Mouse (Mus musculus) olfactory bulb, adult 2 months (tissue): ENCODE measurements around the gene Gm11639. TPM values are rescaled to one million over a fixed set of nuclear protein-coding genes. Genes with fewer than 3 reads are reported as not detected.
"Not testable (repeated sequence)": the region's sequence is repeated elsewhere in the genome, so short reads cannot be mapped to it uniquely, and the experiment has no call there.

Source experiments
- H3K27ac ChIP-seq: fragments of 200-500 bp; 2 replicates; pipeline ENCODE4 v1.5.1; 2012; ENCODE audit warnings: low read depth, low read length; ENCODE audit not compliant: insufficient read depth
- H3K4me1 ChIP-seq: fragments of 200-500 bp; 2 replicates; pipeline ENCODE4 v1.6.1; 2012; ENCODE audit warnings: low read length; ENCODE audit not compliant: control insufficient read depth, insufficient read depth
- H3K4me3 ChIP-seq: fragments of 200-500 bp; 2 replicates; pipeline ENCODE4 v1.5.1; 2012; ENCODE audit warnings: mild to moderate bottlenecking, low read depth, low read length, moderate library complexity; ENCODE audit not compliant: insufficient read depth
- CTCF ChIP-seq: fragments of 200-500 bp; IDR thresholded peaks from 2 replicates; pipeline ENCODE4 v1.5.1; 2012; ENCODE audit warnings: low read depth, mild to moderate bottlenecking, low read length, moderate library complexity; ENCODE audit not compliant: insufficient read depth
- POLR2A ChIP-seq: fragments of 200-500 bp; IDR thresholded peaks from 2 replicates; pipeline ENCODE4 v1.6.1; 2012; ENCODE audit warnings: mild to moderate bottlenecking, low read depth, low read length, moderate library complexity; ENCODE audit not compliant: insufficient read depth
- WGBS: fragments of 180-500 bp; shearing (Covaris S2); methylation state at CpG from one replicate; pipeline ENCODE4 v1.1.7; 2018; 5-methylcytosine and 5-hydroxymethylcytosine counted together
- polyA plus RNA-seq: library from polyadenylated mRNA; stranded (reverse); fragments of >200 nt; gene quantifications from 2 replicates; pipeline ENCODE4 v1.2.4, GENCODE M21; 2012; ENCODE audit warnings: low replicate concordance; ENCODE audit not compliant: missing spikeins, insufficient read depth, insufficient read length

Gm11639 gene
- polyA plus RNA-seq, 1 experiment, result not detected

DNA sequence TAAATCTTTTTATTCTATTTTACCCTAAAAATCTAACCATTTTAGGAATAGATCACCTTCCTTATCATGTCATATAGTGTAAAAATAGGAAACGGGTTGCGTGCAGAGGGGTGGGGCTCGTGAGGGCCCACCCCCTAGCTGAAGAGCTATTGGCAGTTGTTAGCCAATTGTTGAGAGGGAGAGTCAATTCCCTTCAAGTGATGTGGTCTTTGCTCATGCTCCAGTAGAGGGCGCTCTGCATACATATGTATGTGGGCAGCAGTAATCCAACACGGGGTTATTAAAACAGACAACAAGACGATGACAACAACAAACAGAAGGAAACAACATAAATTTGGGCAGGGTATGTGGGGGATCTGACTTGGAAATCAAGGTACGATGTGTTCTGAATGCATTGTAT lies 335.6 kb downstream of the Gm11639 start:
- H3K4me3 ChIP-seq, result no peak overlapping the region
- no peak for TF ChIP-seq POLR2A
- WGBS, result 78% methylated on average over 7 of the region's 7 CpGs
- no peaks in the 10 kb centered on the region for H3K4me1 ChIP-seq
- H3K27ac ChIP-seq, result no peak overlapping the region

DNA sequence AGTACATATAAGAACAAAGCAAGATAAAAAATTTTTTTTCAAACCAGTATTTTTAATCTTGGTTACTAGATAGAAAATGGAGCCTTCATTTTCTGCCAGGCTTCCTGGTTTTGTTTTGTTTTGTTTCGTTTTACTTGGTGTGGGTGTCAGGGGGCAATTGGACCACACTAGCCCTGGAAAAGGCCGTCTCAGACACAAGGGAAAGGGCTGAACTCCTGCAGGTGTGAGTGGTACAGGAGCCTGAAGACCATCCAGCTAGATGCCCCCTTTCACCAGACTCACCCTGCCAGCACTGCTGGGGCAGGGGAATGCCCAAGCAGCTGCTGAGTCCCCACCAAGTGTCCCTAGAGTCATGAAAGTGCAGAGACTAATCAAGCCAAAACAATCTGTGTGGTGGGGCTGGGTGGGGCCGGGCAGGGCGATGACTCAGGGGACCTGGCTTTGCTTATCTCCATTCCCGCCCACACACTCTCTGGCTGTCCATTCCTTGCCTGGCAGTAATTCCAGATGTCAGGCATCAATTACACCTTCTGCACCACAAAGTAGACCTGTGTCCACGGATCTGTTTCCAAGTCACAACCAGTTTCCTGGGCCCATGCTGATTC lies 343.3 kb downstream of the Gm11639 start:
- Histone ChIP-seq H3K27ac (no peak overlapping the region), H3K4me3 (no peak overlapping the region), H3K4me1 (no peaks in the 10 kb centered on the region)
- no peak for TF ChIP-seq CTCF
- no peak for TF ChIP-seq POLR2A
- 77% methylated on average over 6 of the region's 6 CpGs for WGBS

DNA sequence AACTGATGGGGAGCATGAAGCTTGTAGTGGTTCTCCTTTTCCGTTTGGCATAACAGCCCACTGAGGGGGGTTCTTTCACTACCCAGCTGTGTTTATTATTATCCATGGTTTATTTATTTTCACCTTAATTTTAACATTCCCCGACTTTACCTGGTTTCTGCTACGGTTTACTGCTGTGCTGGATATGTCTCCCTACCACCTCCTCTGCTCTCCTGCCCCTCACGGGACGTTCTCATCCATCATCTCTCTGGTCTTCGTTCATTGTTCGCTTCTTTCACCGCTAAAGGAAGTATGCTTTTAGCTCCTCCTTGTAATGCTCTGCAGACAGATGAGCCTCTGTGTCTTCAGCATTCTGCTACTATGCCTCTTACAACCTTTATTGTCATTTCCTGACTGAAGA lies 344.0 kb downstream of the Gm11639 start:
- no peak for TF ChIP-seq CTCF
- no peak for TF ChIP-seq POLR2A
- no peak overlapping the region for H3K27ac ChIP-seq
- no peak overlapping the region for H3K4me3 ChIP-seq
- H3K4me1 ChIP-seq, result no peaks in the 10 kb centered on the region
- 86% methylated on average over 8 of the region's 8 CpGs for WGBS

DNA sequence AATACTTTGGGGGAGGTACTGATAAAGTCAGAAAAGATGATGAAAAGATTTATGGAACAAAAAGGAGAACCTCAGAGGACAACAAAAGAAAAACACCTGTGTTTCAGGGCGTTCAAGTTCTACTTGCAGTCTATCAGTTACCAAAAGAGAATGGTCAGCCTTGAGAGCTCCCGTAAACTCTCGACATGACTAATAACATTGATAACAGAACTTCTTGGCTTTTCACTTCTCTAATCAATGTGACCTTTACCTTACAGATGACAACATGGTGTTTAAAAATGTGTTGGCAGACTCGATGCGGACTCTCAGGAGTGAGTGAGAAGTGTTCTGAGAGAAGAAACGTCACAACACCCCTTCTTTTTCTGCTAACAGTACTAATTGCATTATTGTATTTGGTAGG lies 344.7 kb downstream of the Gm11639 start:
- H3K4me1 ChIP-seq, result no peaks in the 10 kb centered on the region
- TF ChIP-seq CTCF (no peak), POLR2A (no peak)
- no peak overlapping the region for H3K4me3 ChIP-seq
- H3K27ac ChIP-seq, result no peak overlapping the region
- 87% methylated on average over 6 of the region's 6 CpGs for WGBS

DNA sequence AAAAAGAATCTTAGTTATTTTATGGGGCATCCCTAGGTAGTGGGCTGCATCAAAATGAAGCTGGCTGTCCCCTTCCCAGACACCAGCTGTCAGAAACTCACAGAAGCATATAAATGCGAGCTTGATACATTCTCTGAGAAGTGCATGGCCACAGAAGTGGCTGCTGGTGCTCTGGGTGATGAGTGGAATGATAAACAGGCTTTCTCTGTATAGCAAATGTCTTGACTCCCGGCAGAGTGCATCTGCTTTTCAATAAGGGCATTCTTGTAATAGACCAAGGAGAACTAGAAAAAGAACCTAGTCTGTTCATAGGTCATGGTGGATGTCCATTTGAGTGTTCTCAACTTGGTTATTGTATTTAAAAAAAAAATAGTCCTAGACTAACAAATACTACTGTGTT lies 345.6 kb downstream of the Gm11639 start:
- no peaks in the 10 kb centered on the region for H3K4me1 ChIP-seq
- H3K4me3 ChIP-seq, result no peak overlapping the region
- 39% methylated on average over 2 of the region's 2 CpGs for WGBS
- H3K27ac ChIP-seq, result no peak overlapping the region
- TF ChIP-seq POLR2A (no peak), CTCF (no peak)

DNA sequence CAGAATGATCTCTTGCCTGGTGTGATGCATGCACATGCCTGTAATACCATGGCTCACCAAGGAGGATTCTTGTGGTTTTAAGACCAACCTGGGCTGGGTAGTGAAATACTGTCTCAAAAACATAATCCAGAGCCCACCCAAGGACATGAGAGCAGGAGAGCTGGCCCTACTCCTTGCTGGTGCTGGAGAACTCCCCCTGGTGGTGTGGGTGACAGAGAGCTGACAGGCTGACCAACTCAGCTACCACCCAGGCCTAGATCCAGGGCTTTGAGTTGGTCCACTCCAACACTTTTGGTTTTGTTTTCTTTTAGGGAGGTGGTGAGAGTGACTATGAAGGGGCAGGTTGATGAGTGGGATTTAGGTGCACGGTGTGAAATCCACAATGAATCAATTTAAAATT lies 349.6 kb downstream of the Gm11639 start:
- Histone ChIP-seq H3K4me3 (no peak overlapping the region), H3K4me1 (no peaks in the 10 kb centered on the region), H3K27ac (no peak overlapping the region)
- WGBS, result 94% methylated on average over 1 of the region's 1 CpGs
- TF ChIP-seq POLR2A, result no peak

DNA sequence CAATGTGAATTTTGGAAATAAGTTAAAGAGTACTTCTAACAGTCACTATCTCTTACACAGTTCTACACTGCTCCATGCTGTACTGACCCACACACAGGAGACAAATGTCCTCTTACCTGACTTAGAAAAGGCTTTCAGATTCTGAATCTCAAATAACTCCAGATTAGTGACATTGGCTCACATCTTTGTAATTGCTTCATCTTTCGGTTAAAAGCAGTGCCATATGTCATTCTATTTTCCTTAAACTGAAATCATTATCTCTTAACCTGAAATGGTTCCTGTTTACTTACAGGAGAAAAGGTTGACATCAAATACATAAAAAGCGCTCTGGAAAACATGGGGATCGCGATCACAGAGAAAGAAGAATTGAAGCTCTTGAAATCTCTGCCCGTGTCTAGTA lies 377.8 kb downstream of the Gm11639 start, which contains the start of gene Efcab3:
Gene Efcab3 (plus strand): TSS at position 301 of the 400 bp plus-strand sequence.
- no peak for TF ChIP-seq POLR2A
- no peak for TF ChIP-seq CTCF
- H3K4me1 ChIP-seq, result no peaks in the 10 kb centered on the region
- no peak within 1 kb of the TSS for H3K27ac ChIP-seq
- WGBS, result 84% methylated on average over 5 of the region's 5 CpGs
- H3K4me3 ChIP-seq, result no peak within 1 kb of the TSS

DNA sequence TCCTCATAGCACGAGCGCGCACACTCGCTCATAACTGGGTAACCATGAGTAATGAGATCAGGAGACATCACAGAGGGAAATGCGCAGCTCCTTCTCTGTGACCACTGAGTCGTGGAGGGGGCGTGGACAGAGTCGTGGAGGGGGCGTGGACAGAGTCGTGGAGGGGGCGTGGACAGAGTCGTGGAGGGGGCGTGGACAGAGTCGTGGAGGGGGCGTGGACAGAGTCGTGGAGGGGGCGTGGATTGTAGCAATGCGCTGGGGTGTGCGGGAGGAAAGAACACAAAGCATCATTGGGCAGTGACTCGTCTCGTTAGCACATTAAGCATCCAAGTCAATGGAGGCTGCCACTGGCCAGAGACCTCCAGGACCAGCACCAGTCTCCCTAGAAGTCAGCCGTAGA lies 426.9 kb downstream of the Gm11639 start:
- H3K4me3 ChIP-seq, H3K27ac ChIP-seq, H3K4me1 ChIP-seq: not testable (repeated sequence)
- 62% methylated on average over 22 of the region's 22 CpGs for WGBS

DNA sequence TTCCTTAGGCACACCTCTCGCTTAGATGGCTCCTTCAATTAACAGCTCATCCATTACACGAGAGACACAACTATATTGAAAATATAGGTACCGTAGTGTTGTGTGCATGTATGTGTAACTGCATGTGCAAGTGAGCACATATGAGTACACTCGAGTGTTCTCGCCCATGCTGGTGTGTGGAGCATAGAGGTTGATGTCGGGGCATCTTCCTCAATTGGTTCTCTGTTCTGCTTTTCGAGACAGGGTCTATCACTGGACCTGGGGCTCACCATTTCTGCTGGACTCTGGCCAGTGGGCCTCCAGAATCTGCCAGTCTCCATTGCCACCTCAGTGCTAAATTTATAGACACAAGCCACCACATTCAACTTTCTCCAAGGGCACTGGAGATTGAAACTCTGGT lies 432.3 kb downstream of the Gm11639 start:
- TF ChIP-seq CTCF (no peak), POLR2A (no peak)
- no peak overlapping the region for H3K27ac ChIP-seq
- no peak overlapping the region for H3K4me3 ChIP-seq

DNA sequence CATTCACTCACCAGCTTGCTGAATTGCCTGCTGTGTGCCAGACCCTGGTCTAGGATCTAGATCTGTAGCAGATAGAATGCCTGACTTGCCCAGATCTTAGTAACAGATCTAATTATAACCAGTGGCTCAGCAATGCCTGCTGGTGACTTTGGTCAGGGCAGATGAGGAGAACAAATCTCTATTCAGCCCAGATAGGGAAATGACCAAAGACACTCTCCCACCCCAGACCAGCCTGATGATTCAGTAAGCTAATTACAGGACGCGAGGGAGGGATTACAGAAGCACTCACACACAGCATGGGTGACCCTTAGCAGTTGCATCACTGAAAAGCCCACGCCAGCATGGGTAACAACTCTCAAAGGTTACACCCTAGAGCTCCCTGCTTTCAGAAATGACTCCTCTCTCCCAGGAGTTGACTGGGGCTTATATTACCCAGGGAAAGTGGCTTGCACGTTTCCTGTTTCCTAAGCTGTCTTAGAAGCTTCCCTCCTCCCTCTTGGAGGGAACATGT lies 435.1 kb downstream of the Gm11639 start:
- TF ChIP-seq CTCF, result no peak
- TF ChIP-seq POLR2A, result no peak
- 18% methylated on average over 4 of the region's 4 CpGs for WGBS
- H3K4me3 ChIP-seq, result no peak overlapping the region
- no peak overlapping the region for H3K27ac ChIP-seq
- no peaks in the 10 kb centered on the region for H3K4me1 ChIP-seq

More for the DNA sequence above, 432.3 kb downstream of the Gm11639 start:
- no peaks in the 10 kb centered on the region for H3K4me1 ChIP-seq
- WGBS, result 90% methylated on average over 7 of the region's 7 CpGs

DNA sequence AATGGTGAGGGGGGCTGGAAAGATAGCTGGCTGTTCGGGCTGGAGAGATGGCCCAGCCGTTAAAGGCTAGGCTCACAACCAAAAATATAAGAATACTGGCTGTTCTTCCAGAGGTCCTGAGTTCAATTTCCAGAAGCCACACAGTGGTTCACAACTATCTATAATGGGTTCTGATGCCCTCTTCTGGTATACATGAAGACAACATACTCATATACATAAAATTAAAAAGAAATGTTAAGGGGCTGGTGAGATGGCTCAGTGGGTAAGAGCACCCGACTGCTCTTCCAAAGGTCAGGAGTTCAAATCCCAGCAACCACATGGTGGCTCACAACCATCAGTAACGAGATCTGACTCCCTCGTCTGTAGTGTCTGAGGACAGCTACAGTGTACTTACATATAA lies 436.3 kb downstream of the Gm11639 start:
- H3K4me3 ChIP-seq, H3K4me1 ChIP-seq, H3K27ac ChIP-seq: not testable (repeated sequence)
- 75% methylated on average over 5 of the region's 5 CpGs for WGBS
